Mouse (Mus musculus): Measurements from ENCODE around the gene Cdc6. TPM values are rescaled to one million over a fixed set of nuclear protein-coding genes. Genes with fewer than 3 reads are reported as not detected.
A peak's percentile ranks its signal among the peaks of the same experiment; 100 is the strongest.

The Cdc6 gene
- polyA plus RNA-seq, 1 experiment from 2014 or later, result 67.8 TPM

- H3K27ac ChIP-seq (replicated peaks), result peak overlapping the region; percentile 82
These were observed 45.8 kb downstream of the Cdc6 start for GRCm38 (mm10) chr11:98953361-98953760.

GRCm38 (mm10) chr11:98953835-98954320 lies 46.3 kb downstream of the Cdc6 start:
- H3K27ac ChIP-seq (replicated peaks), result peak overlapping the region; percentile 82
- peaks cover 69% of the 10 kb centered on the region for H3K4me1 ChIP-seq
- no peak for DNase-seq (ENCODE audit: low spot score)
- WGBS, result 38% methylated on average over 13 of the region's 13 CpGs
- H3K27me3 ChIP-seq (ENCODE audit: low read depth, poor library complexity, severe bottlenecking), result no peaks in the 10 kb centered on the region
- peaks cover 19% of the 10 kb centered on the region; the same call in 1 of the 2 replicates for H3K36me3 ChIP-seq
- H3K4me3 ChIP-seq, result peak overlapping the region; percentile 38
- no peaks in the 10 kb centered on the region for H3K9me3 ChIP-seq (replicated peaks)

More at GRCm38 (mm10) chr11:98953361-98953760, 45.8 kb downstream of the Cdc6 start:
- peaks cover 66% of the 10 kb centered on the region for H3K4me1 ChIP-seq
- no peak for DNase-seq (ENCODE audit: low spot score)
- peak overlapping the region; percentile 38 for H3K4me3 ChIP-seq
- H3K27me3 ChIP-seq (ENCODE audit: low read depth, poor library complexity, severe bottlenecking), result no peaks in the 10 kb centered on the region
- 0% methylated on average over 2 of the region's 2 CpGs for WGBS
- peaks cover 19% of the 10 kb centered on the region; the same call in 1 of the 2 replicates for H3K36me3 ChIP-seq
- no peaks in the 10 kb centered on the region for H3K9me3 ChIP-seq (replicated peaks)

GRCm38 (mm10) chr11:98954373-98954772 lies 46.8 kb downstream of the Cdc6 start:
- Histone ChIP-seq H3K27me3 (ENCODE audit: low read depth, poor library complexity, severe bottlenecking) (no peaks in the 10 kb centered on the region), H3K4me3 (peak overlapping the region; percentile 38), H3K36me3 (peaks cover 19% of the 10 kb centered on the region; the same call in 1 of the 2 replicates), H3K4me1 (peaks cover 71% of the 10 kb centered on the region), H3K27ac (replicated peaks) (peak overlapping the region; percentile 82), H3K9me3 (replicated peaks) (no peaks in the 10 kb centered on the region)
- 5% methylated on average over 10 of the region's 10 CpGs for WGBS
- DNase-seq (ENCODE audit: low spot score), result peak; percentile 84

- Histone ChIP-seq H3K36me3 (peaks cover 19% of the 10 kb centered on the region; the same call in 1 of the 2 replicates), H3K4me1 (peaks cover 71% of the 10 kb centered on the region), H3K4me3 (peak overlapping the region; percentile 38), H3K9me3 (replicated peaks) (no peaks in the 10 kb centered on the region), H3K27ac (replicated peaks) (peak overlapping the region; percentile 82), H3K27me3 (ENCODE audit: low read depth, poor library complexity, severe bottlenecking) (no peaks in the 10 kb centered on the region)
- no peak for DNase-seq (ENCODE audit: low spot score)
- WGBS, result 23% methylated on average over 17 of the region's 17 CpGs
These were observed 47.5 kb downstream of the Cdc6 start for GRCm38 (mm10) chr11:98954801-98955706.

GRCm38 (mm10) chr11:98955707-98956235 lies 48.2 kb downstream of the Cdc6 start:
- H3K27ac ChIP-seq (replicated peaks), result peak overlapping the region; percentile 82
- no peaks in the 10 kb centered on the region for H3K9me3 ChIP-seq (replicated peaks)
- H3K4me3 ChIP-seq, result no peak overlapping the region
- DNase-seq (ENCODE audit: low spot score), result no peak
- peaks cover 72% of the 10 kb centered on the region for H3K4me1 ChIP-seq
- H3K36me3 ChIP-seq, result peaks cover 12% of the 10 kb centered on the region; the same call in 1 of the 2 replicates
- 37% methylated on average over 7 of the region's 7 CpGs for WGBS
- H3K27me3 ChIP-seq (ENCODE audit: low read depth, poor library complexity, severe bottlenecking), result peaks cover 3% of the 10 kb centered on the region

- Histone ChIP-seq H3K4me1 (peaks cover 73% of the 10 kb centered on the region), H3K27me3 (ENCODE audit: low read depth, poor library complexity, severe bottlenecking) (peaks cover 9% of the 10 kb centered on the region), H3K27ac (replicated peaks) (no peak overlapping the region), H3K9me3 (replicated peaks) (no peaks in the 10 kb centered on the region), H3K36me3 (peaks cover 6% of the 10 kb centered on the region; the same call in 1 of the 2 replicates), H3K4me3 (no peak overlapping the region)
- WGBS, result 84% methylated on average over 10 of the region's 10 CpGs
- DNase-seq (ENCODE audit: low spot score), result no peak
These were observed 48.7 kb downstream of the Cdc6 start for GRCm38 (mm10) chr11:98956340-98956739.

- peaks cover 79% of the 10 kb centered on the region for H3K4me1 ChIP-seq
- H3K27me3 ChIP-seq (ENCODE audit: low read depth, poor library complexity, severe bottlenecking), result peaks cover 36% of the 10 kb centered on the region
- H3K27ac ChIP-seq (replicated peaks), result peak overlapping the region; percentile 81
- no peaks in the 10 kb centered on the region for H3K36me3 ChIP-seq
- WGBS, result under 1% methylated on average over 43 of the region's 43 CpGs
- peak; percentile 75 for DNase-seq (ENCODE audit: low spot score)
- peak overlapping the region; percentile 74 for H3K4me3 ChIP-seq
- H3K9me3 ChIP-seq (replicated peaks), result no peaks in the 10 kb centered on the region
These were observed 52.1 kb downstream of the Cdc6 start for GRCm38 (mm10) chr11:98959437-98960312.

- peak overlapping the region; percentile 81 for H3K27ac ChIP-seq (replicated peaks)
- peaks cover 44% of the 10 kb centered on the region for H3K27me3 ChIP-seq (ENCODE audit: low read depth, poor library complexity, severe bottlenecking)
- WGBS, result under 1% methylated on average over 53 of the region's 53 CpGs
- peak; percentile 79 for DNase-seq (ENCODE audit: low spot score)
- H3K4me3 ChIP-seq, result peak overlapping the region; percentile 74
- no peaks in the 10 kb centered on the region for H3K36me3 ChIP-seq
- H3K4me1 ChIP-seq, result peaks cover 79% of the 10 kb centered on the region
- H3K9me3 ChIP-seq (replicated peaks), result no peaks in the 10 kb centered on the region
These were observed 52.8 kb downstream of the Cdc6 start for GRCm38 (mm10) chr11:98960313-98960906.

- Histone ChIP-seq H3K27ac (replicated peaks) (peak overlapping the region; percentile 81), H3K4me3 (peak overlapping the region; percentile 74), H3K9me3 (replicated peaks) (no peaks in the 10 kb centered on the region), H3K36me3 (no peaks in the 10 kb centered on the region), H3K4me1 (peaks cover 79% of the 10 kb centered on the region), H3K27me3 (ENCODE audit: low read depth, poor library complexity, severe bottlenecking) (peaks cover 44% of the 10 kb centered on the region)
- DNase-seq (ENCODE audit: low spot score), result no peak
- WGBS, result 3% methylated on average over 18 of the region's 18 CpGs
These were observed 53.5 kb downstream of the Cdc6 start for GRCm38 (mm10) chr11:98961051-98961592.

GRCm38 (mm10) chr11:98961766-98962165 lies 54.2 kb downstream of the Cdc6 start:
- Histone ChIP-seq H3K36me3 (peaks cover 4% of the 10 kb centered on the region; the same call in 1 of the 2 replicates), H3K9me3 (replicated peaks) (no peaks in the 10 kb centered on the region), H3K4me1 (peaks cover 82% of the 10 kb centered on the region), H3K4me3 (peak overlapping the region; percentile 74), H3K27ac (replicated peaks) (no peak overlapping the region; the same call in 1 of the 2 replicates), H3K27me3 (ENCODE audit: low read depth, poor library complexity, severe bottlenecking) (peaks cover 50% of the 10 kb centered on the region)
- WGBS, result 8% methylated on average over 8 of the region's 8 CpGs
- DNase-seq (ENCODE audit: low spot score), result no peak

- DNase-seq (ENCODE audit: low spot score), result no peak
- H3K27me3 ChIP-seq (ENCODE audit: low read depth, poor library complexity, severe bottlenecking), result peaks cover 55% of the 10 kb centered on the region
- peaks cover 7% of the 10 kb centered on the region; the same call in 1 of the 2 replicates for H3K36me3 ChIP-seq
- H3K4me1 ChIP-seq, result peaks cover 90% of the 10 kb centered on the region
- peak overlapping the region; percentile 74 for H3K4me3 ChIP-seq
- H3K27ac ChIP-seq (replicated peaks), result peak overlapping the region; percentile 85
- H3K9me3 ChIP-seq (replicated peaks), result no peaks in the 10 kb centered on the region
- 4% methylated on average over 12 of the region's 12 CpGs for WGBS
These were observed 55.0 kb downstream of the Cdc6 start for GRCm38 (mm10) chr11:98962421-98963095.

Data from midbrain, embryonic 10.5 days (tissue).